Mouse (Mus musculus) limb, embryonic 11.5 days (tissue): ENCODE data around the gene Dnm1. TPM values are rescaled to one million over a fixed set of nuclear protein-coding genes. Genes with fewer than 3 reads are reported as not detected.

Experiments
- ATAC-seq: fragments of 200-750 bp; cut with Nextera tagmentation; 2 replicates; pipeline ENCODE4 v1.8.0; 2017; ENCODE audit warnings: low read depth; ENCODE audit not compliant: insufficient number of reproducible peaks, low FRiP score, low TSS enrichment
- DNase-seq: peaks from one replicate; pipeline ENCODE4 v3.0.0-alpha.2; 2015; ENCODE audit warnings: low spot score
- H3K27ac ChIP-seq: fragments of 300-500 bp; sonication (generic); replicated peaks from 2 replicates; pipeline ENCODE4 v1.5.1; 2014; ENCODE audit warnings: low read depth, mild to moderate bottlenecking, low read length
- H3K27me3 ChIP-seq: fragments of 300-500 bp; sonication (generic); 2 replicates; pipeline ENCODE4 v1.6.1; 2014; ENCODE audit warnings: mild to moderate bottlenecking, low read length, mixed read lengths; ENCODE audit not compliant: control insufficient read depth, insufficient read depth
- H3K36me3 ChIP-seq: fragments of 300-500 bp; sonication (generic); 2 replicates; pipeline ENCODE4 v1.6.1; 2014; ENCODE audit warnings: mild to moderate bottlenecking, low read length, moderate library complexity, mixed read lengths; ENCODE audit not compliant: control insufficient read depth, insufficient read depth
- H3K4me1 ChIP-seq: fragments of 300-500 bp; sonication (generic); 2 replicates; pipeline ENCODE4 v1.6.1; 2014; ENCODE audit warnings: low read length, mixed read lengths; ENCODE audit not compliant: control insufficient read depth, insufficient read depth
- H3K4me2 ChIP-seq: fragments of 300-500 bp; sonication (generic); 2 replicates; pipeline ENCODE4 v1.6.1; 2014; ENCODE audit warnings: low read depth, mild to moderate bottlenecking, moderate library complexity; ENCODE audit not compliant: severe bottlenecking
- H3K4me3 ChIP-seq: fragments of 300-500 bp; sonication (generic); 2 replicates; pipeline ENCODE4 v1.5.1; 2014; ENCODE audit warnings: low read depth, low read length
- H3K9ac ChIP-seq: fragments of 300-500 bp; sonication (generic); 2 replicates; pipeline ENCODE4 v1.6.1; 2014; ENCODE audit warnings: mild to moderate bottlenecking, low read length
- H3K9me3 ChIP-seq: fragments of 300-500 bp; sonication (generic); 2 replicates; pipeline ENCODE4 v1.6.1; 2016; ENCODE audit warnings: low read length; ENCODE audit not compliant: control insufficient read depth
- WGBS: fragments of 180-500 bp; shearing (Covaris S2); extraction: QIAGEN DNeasy Blood & Tissue Kit; methylation state at CpG from one replicate; pipeline ENCODE4 v1.1.7; 2014; 5-methylcytosine and 5-hydroxymethylcytosine counted together
- polyA plus RNA-seq: library from polyadenylated mRNA; unstranded; fragments of >200 nt; fragmentation: Nextera tagmentation; extraction: Ambion mirVana; gene quantifications from 2 replicates; pipeline ENCODE4 v1.2.1, GENCODE M21; 2014

Gene Dnm1
- polyA plus RNA-seq, 1 experiment from 2014 or later: 36.1 TPM

- Histone ChIP-seq H3K4me1 (peaks cover 48% of the 10 kb centered on the region), H3K4me2 (peak overlapping the region; percentile 96), H3K9me3 (no peaks in the 10 kb centered on the region), H3K4me3 (peak overlapping the region; percentile 74; the same call in 1 of the 2 replicates), H3K9ac (peak overlapping the region; percentile 58), H3K27ac (peak overlapping the region; percentile 100), H3K36me3 (no peaks in the 10 kb centered on the region), H3K27me3 (no peaks in the 10 kb centered on the region)
- 20% methylated on average over 20 of the region's 20 CpGs for WGBS
- ATAC-seq (peak; percentile 58), DNase-seq (peak; percentile 85)
Measured at GRCm38 (mm10) chr2:32316887-32317656, 36.1 kb downstream of the Dnm1 start.

GRCm38 (mm10) chr2:32315751-32316150 is 37.4 kb downstream of the Dnm1 start:
- WGBS: 7% methylated on average over 8 of the region's 8 CpGs
- no peaks in the 10 kb centered on the region for H3K9me3 ChIP-seq
- no peaks in the 10 kb centered on the region for H3K27me3 ChIP-seq
- no peaks in the 10 kb centered on the region for H3K36me3 ChIP-seq
- H3K27ac ChIP-seq: peak overlapping the region; percentile 100
- no peak for ATAC-seq
- peak overlapping the region; percentile 29; the same call in 1 of the 2 replicates for H3K4me2 ChIP-seq
- H3K9ac ChIP-seq: no peak overlapping the region; the same call in 1 of the 2 replicates
- H3K4me3 ChIP-seq: no peak overlapping the region
- H3K4me1 ChIP-seq: peaks cover 54% of the 10 kb centered on the region
- peak; percentile 47 for DNase-seq

GRCm38 (mm10) chr2:32314831-32315230 is 38.3 kb downstream of the Dnm1 start:
- H3K27ac ChIP-seq: peak overlapping the region; percentile 100
- H3K27me3 ChIP-seq: no peaks in the 10 kb centered on the region
- 94% methylated on average over 14 of the region's 14 CpGs for WGBS
- H3K9ac ChIP-seq: no peak overlapping the region
- ATAC-seq: no peak
- H3K36me3 ChIP-seq: 0 out of 2 replicates have a peak, but pooled peaks cover 2% of the 10 kb centered on the region
- H3K4me3 ChIP-seq: no peak overlapping the region
- DNase-seq: no peak
- H3K4me2 ChIP-seq: no peak overlapping the region
- no peaks in the 10 kb centered on the region for H3K9me3 ChIP-seq
- peaks cover 54% of the 10 kb centered on the region for H3K4me1 ChIP-seq

GRCm38 (mm10) chr2:32312318-32312964 is 40.7 kb downstream of the Dnm1 start:
- 2% methylated on average over 32 of the region's 56 CpGs for WGBS
- H3K27me3 ChIP-seq: no peaks in the 10 kb centered on the region
- no peaks in the 10 kb centered on the region for H3K9me3 ChIP-seq
- H3K9ac ChIP-seq: peak overlapping the region; percentile 76
- H3K4me2 ChIP-seq: peak overlapping the region; percentile 99
- DNase-seq (peak; percentile 97), ATAC-seq (peak; percentile 31; the same call in 1 of the 2 replicates)
- peaks cover 50% of the 10 kb centered on the region for H3K4me1 ChIP-seq
- peaks cover 8% of the 10 kb centered on the region for H3K36me3 ChIP-seq
- H3K4me3 ChIP-seq: peak overlapping the region; percentile 85
- H3K27ac ChIP-seq: peak overlapping the region; percentile 76

- 9% methylated on average over 31 of the region's 42 CpGs for WGBS
- no peak for ATAC-seq
- Histone ChIP-seq H3K27ac (peak overlapping the region; percentile 76), H3K27me3 (no peaks in the 10 kb centered on the region), H3K9ac (peak overlapping the region; percentile 76), H3K36me3 (peaks cover 10% of the 10 kb centered on the region), H3K4me3 (peak overlapping the region; percentile 85), H3K9me3 (no peaks in the 10 kb centered on the region), H3K4me2 (peak overlapping the region; percentile 99), H3K4me1 (peaks cover 43% of the 10 kb centered on the region)
- DNase-seq: peak; percentile 51
Measured at GRCm38 (mm10) chr2:32311443-32312317, 41.5 kb downstream of the Dnm1 start.

GRCm38 (mm10) chr2:32310096-32310845 is 42.9 kb downstream of the Dnm1 start:
- peak overlapping the region; percentile 99; the same call in 1 of the 2 replicates for H3K4me2 ChIP-seq
- DNase-seq (no peak), ATAC-seq (no peak)
- peaks cover 20% of the 10 kb centered on the region for H3K36me3 ChIP-seq
- peaks cover 30% of the 10 kb centered on the region for H3K4me1 ChIP-seq
- WGBS: 86% methylated on average over 18 of the region's 18 CpGs
- peak overlapping the region; percentile 13; the same call in 1 of the 2 replicates for H3K9ac ChIP-seq
- H3K27ac ChIP-seq: no peak overlapping the region
- no peaks in the 10 kb centered on the region for H3K9me3 ChIP-seq
- H3K27me3 ChIP-seq: no peaks in the 10 kb centered on the region
- H3K4me3 ChIP-seq: no peak overlapping the region

GRCm38 (mm10) chr2:32308870-32309568 is 44.1 kb downstream of the Dnm1 start:
- WGBS: 85% methylated on average over 16 of the region's 16 CpGs
- peaks cover 25% of the 10 kb centered on the region for H3K4me1 ChIP-seq
- H3K27ac ChIP-seq: 0 out of 2 replicates have a peak overlapping the region, but pooled peaks have one; percentile 8
- no peak overlapping the region for H3K4me3 ChIP-seq
- no peak overlapping the region; the same call in 1 of the 2 replicates for H3K9ac ChIP-seq
- H3K4me2 ChIP-seq: no peak overlapping the region
- DNase-seq: no peak
- H3K9me3 ChIP-seq: no peaks in the 10 kb centered on the region
- peaks cover 25% of the 10 kb centered on the region for H3K36me3 ChIP-seq
- no peaks in the 10 kb centered on the region for H3K27me3 ChIP-seq
- ATAC-seq: no peak
